Mouse (Mus musculus) hindbrain, postnatal 0 days (tissue): Measurements from ENCODE around the gene Krtap31-1. TPM values are rescaled to one million over a fixed set of nuclear protein-coding genes. Genes with fewer than 3 reads are reported as not detected.

Experiments
- ATAC-seq: fragments of 200-750 bp; cut with Nextera tagmentation; 2 replicates; pipeline ENCODE4 v1.8.0; 2017; ENCODE audit warnings: mild to moderate bottlenecking, moderate TSS enrichment, moderate library complexity
- DNase-seq: peaks from one replicate; pipeline ENCODE4 v3.0.0-alpha.2; 2015; ENCODE audit warnings: low spot score
- H3K27ac ChIP-seq: fragments of 300-500 bp; sonication (generic); 2 replicates; pipeline ENCODE4 v1.5.1; 2014; ENCODE audit warnings: mild to moderate bottlenecking
- H3K27me3 ChIP-seq: fragments of 300-500 bp; sonication (generic); 2 replicates; pipeline ENCODE4 v1.6.1; 2014; ENCODE audit warnings: low read length, mixed read lengths; ENCODE audit not compliant: insufficient read depth
- H3K36me3 ChIP-seq: fragments of 300-500 bp; sonication (generic); 2 replicates; pipeline ENCODE4 v1.6.1; 2014; ENCODE audit warnings: low read length, mixed read lengths; ENCODE audit not compliant: insufficient read depth
- H3K4me1 ChIP-seq: fragments of 300-500 bp; sonication (generic); 2 replicates; pipeline ENCODE4 v1.6.1; 2014; ENCODE audit warnings: antibody characterized with exemption, low read length, mixed read lengths; ENCODE audit not compliant: insufficient read depth
- H3K4me2 ChIP-seq: fragments of 300-500 bp; sonication (generic); 2 replicates; pipeline ENCODE4 v1.6.1; 2014; ENCODE audit warnings: low read depth, mild to moderate bottlenecking, low read length, moderate library complexity, mixed read lengths
- H3K4me3 ChIP-seq: fragments of 300-500 bp; sonication (generic); 2 replicates; pipeline ENCODE4 v1.5.1; 2014; ENCODE audit warnings: low read length
- H3K9ac ChIP-seq: fragments of 300-500 bp; sonication (generic); replicated peaks from 2 replicates; pipeline ENCODE4 v1.6.1; 2014; ENCODE audit warnings: mild to moderate bottlenecking, low read length, moderate library complexity, mixed read lengths
- H3K9me3 ChIP-seq: fragments of 300-500 bp; sonication (generic); 2 replicates; pipeline ENCODE4 v1.6.1; 2016; ENCODE audit warnings: low read length, mixed read lengths
- CTCF ChIP-seq: IDR thresholded peaks from 2 replicates; pipeline ENCODE4 v1.5.1; 2016; ENCODE audit warnings: antibody characterized with exemption, control low read depth, low read depth
- WGBS: fragments of 180-500 bp; shearing (Covaris S2); extraction: QIAGEN DNeasy Blood & Tissue Kit; methylation state at CpG from one replicate; pipeline ENCODE4 v1.1.7; 2014; 5-methylcytosine and 5-hydroxymethylcytosine counted together
- polyA plus RNA-seq: library from polyadenylated mRNA; unstranded; fragments of >200 nt; fragmentation: Nextera tagmentation; extraction: Ambion mirVana; gene quantifications from 2 replicates; pipeline ENCODE4 v1.2.1, GENCODE M21; 2015
- total RNA-seq: library from RNA; depleted of rRNA; stranded (reverse); fragments of >200 nt; gene quantifications from 2 replicates; pipeline ENCODE4 v1.2.3, GENCODE M21; 2014; rRNA removed

Gene Krtap31-1
- total and polyA plus RNA-seq, 2 experiments from 2014 or later, result not detected

DNA sequence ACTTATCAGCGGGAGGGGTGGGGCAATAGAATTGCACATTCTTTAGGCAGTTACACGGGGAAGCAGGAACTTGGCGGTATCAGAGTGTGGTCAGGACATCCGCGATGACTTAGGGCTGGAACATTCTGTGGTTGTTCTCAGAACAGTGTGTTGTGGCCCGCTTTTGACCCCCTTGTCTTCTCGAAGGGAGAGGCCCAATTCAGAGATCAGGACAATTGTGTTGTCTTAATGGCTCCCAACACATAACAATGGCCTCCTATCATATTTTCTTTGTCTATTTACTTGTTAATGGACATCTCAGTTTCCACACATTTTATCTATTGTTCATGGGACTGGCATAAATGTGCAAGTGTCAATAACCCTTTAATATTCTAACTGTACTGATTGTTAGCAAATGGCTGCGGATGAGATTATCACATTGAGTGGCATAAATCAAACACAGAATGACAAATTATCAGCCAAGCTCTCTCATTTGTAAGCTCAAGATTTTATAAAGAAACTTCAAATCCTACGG lies 30.1 kb downstream of the Krtap31-1 start:
- no peak overlapping the region for H3K4me2 ChIP-seq
- 83% methylated on average over 9 of the region's 9 CpGs for WGBS
- TF ChIP-seq CTCF, result no peak
- H3K36me3 ChIP-seq, result no peaks in the 10 kb centered on the region
- H3K27ac ChIP-seq, result no peak overlapping the region
- H3K4me1 ChIP-seq, result no peaks in the 10 kb centered on the region
- DNase-seq (no peak), ATAC-seq (no peak)
- H3K9ac ChIP-seq, result no peak overlapping the region
- no peaks in the 10 kb centered on the region for H3K27me3 ChIP-seq
- H3K9me3 ChIP-seq, result no peaks in the 10 kb centered on the region
- H3K4me3 ChIP-seq, result no peak overlapping the region

DNA sequence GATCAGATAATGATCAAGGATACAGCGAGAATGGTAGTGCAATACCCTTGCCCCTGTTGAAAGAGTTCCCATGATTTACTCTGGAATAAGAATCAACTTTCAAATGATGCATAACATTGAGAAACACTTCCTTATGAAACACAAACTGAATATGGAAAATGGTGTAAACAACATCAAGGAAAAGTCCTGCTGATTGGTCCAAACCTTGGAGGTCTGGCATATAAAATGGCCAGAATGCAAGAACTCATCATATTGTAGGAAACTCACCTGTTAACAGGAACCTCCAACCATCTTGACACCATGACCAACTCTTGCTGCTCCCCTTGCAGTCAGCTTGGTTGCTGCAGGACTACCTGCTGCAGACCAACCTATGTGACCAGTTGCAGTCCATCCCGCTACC lies 40.5 kb downstream of the Krtap31-1 start, which contains the start of gene Krtap9-5:
TSS of gene Krtap9-5 (plus strand) at position 301 of the 400 bp plus-strand sequence.
- no peak for TF ChIP-seq CTCF
- H3K4me3 ChIP-seq, result no peak within 1 kb of the TSS
- DNase-seq (no peak), ATAC-seq (no peak)
- WGBS, result 86% methylated on average over 2 of the region's 2 CpGs
- H3K27me3 ChIP-seq, result no peaks in the 10 kb centered on the region
- no peak within 1 kb of the TSS for H3K9ac ChIP-seq
- H3K4me2 ChIP-seq, result no peak within 1 kb of the TSS
- H3K4me1 ChIP-seq, result no peaks in the 10 kb centered on the region
- H3K27ac ChIP-seq, result no peak within 1 kb of the TSS
- H3K9me3 ChIP-seq, result 0 out of 2 replicates have a peak, but pooled peaks cover 2% of the 10 kb centered on the region
- H3K36me3 ChIP-seq, result no peaks in the 10 kb centered on the region

Other genes starting within 250 kb of the Krtap31-1 start
Only the 30 nearest of the 34 such genes appear.
- gene Gm14190, start 217.2 kb upstream of the Krtap31-1 start, total RNA-seq, result not detected in 2 replicates
- not detected in 2 replicates for gene Gm14190, start 217.2 kb upstream of the Krtap31-1 start, polyA plus RNA-seq
- gene Gm14180, start 173.6 kb upstream of the Krtap31-1 start, total RNA-seq, result not detected in 2 replicates
- gene Gm14180, start 173.6 kb upstream of the Krtap31-1 start, polyA plus RNA-seq, result not detected in 2 replicates
- gene Gm11595, start 135.0 kb upstream of the Krtap31-1 start, total RNA-seq, result not detected in 2 replicates
- gene Gm11595, start 135.0 kb upstream of the Krtap31-1 start, polyA plus RNA-seq, result not detected in 2 replicates
- not detected in 2 replicates for gene Krtap4-8, start 127.2 kb upstream of the Krtap31-1 start, total RNA-seq
- not detected in 2 replicates for gene Krtap4-8, start 127.2 kb upstream of the Krtap31-1 start, polyA plus RNA-seq
- gene Krtap4-9, start 122.7 kb upstream of the Krtap31-1 start, total RNA-seq, result not detected in 2 replicates
- not detected in 2 replicates for gene Krtap4-9, start 122.7 kb upstream of the Krtap31-1 start, polyA plus RNA-seq
- not detected in 2 replicates for gene Gm11596, start 114.5 kb upstream of the Krtap31-1 start, total RNA-seq
- not detected in 2 replicates for gene Gm11596, start 114.5 kb upstream of the Krtap31-1 start, polyA plus RNA-seq
- not detected in 2 replicates for gene Gm11569, start 109.0 kb upstream of the Krtap31-1 start, total RNA-seq
- not detected in 2 replicates for gene Gm11569, start 109.0 kb upstream of the Krtap31-1 start, polyA plus RNA-seq
- gene Gm11554, start 103.5 kb upstream of the Krtap31-1 start, total RNA-seq, result not detected in 2 replicates
- not detected in 2 replicates for gene Gm11554, start 103.5 kb upstream of the Krtap31-1 start, polyA plus RNA-seq
- not detected in 2 replicates for gene Krtap4-13, start 98.0 kb upstream of the Krtap31-1 start, total RNA-seq
- not detected in 2 replicates for gene Krtap4-13, start 98.0 kb upstream of the Krtap31-1 start, polyA plus RNA-seq
- gene Gm11564, start 92.3 kb upstream of the Krtap31-1 start, total RNA-seq, result not detected in 2 replicates
- gene Gm11564, start 92.3 kb upstream of the Krtap31-1 start, polyA plus RNA-seq, result not detected in 2 replicates
- gene 2300003K06Rik, start 69.9 kb upstream of the Krtap31-1 start, total RNA-seq, result not detected in 2 replicates
- gene 2300003K06Rik, start 69.9 kb upstream of the Krtap31-1 start, polyA plus RNA-seq, result not detected in 2 replicates
- not detected in 2 replicates for gene Krtap4-16, start 56.3 kb upstream of the Krtap31-1 start, total RNA-seq
- not detected in 2 replicates for gene Krtap4-16, start 56.3 kb upstream of the Krtap31-1 start, polyA plus RNA-seq
- not detected in 2 replicates for gene Gm11568, start 50.0 kb upstream of the Krtap31-1 start, total RNA-seq
- gene Gm11568, start 50.0 kb upstream of the Krtap31-1 start, polyA plus RNA-seq, result not detected in 2 replicates
- gene Gm11559, start 43.4 kb upstream of the Krtap31-1 start, total RNA-seq, result not detected in 2 replicates
- gene Gm11559, start 43.4 kb upstream of the Krtap31-1 start, polyA plus RNA-seq, result not detected in 2 replicates
- gene Krtap9-1, start 34.5 kb upstream of the Krtap31-1 start, total RNA-seq, result not detected in 2 replicates
- gene Krtap9-1, start 34.5 kb upstream of the Krtap31-1 start, polyA plus RNA-seq, result not detected in 2 replicates
- gene Gm11567, start 28.7 kb upstream of the Krtap31-1 start, total RNA-seq, result not detected in 2 replicates
- not detected in 2 replicates for gene Gm11567, start 28.7 kb upstream of the Krtap31-1 start, polyA plus RNA-seq
- gene Gm11565, start 6.8 kb downstream of the Krtap31-1 start, total RNA-seq, result not detected in 2 replicates
- not detected in 2 replicates for gene Gm11565, start 6.8 kb downstream of the Krtap31-1 start, polyA plus RNA-seq
- gene Krtap31-2, start 28.4 kb downstream of the Krtap31-1 start, total RNA-seq, result not detected in 2 replicates
- gene Krtap31-2, start 28.4 kb downstream of the Krtap31-1 start, polyA plus RNA-seq, result not detected in 2 replicates
- not detected in 2 replicates for gene Krtap9-5, start 40.6 kb downstream of the Krtap31-1 start, total RNA-seq
- gene Krtap9-5, start 40.6 kb downstream of the Krtap31-1 start, polyA plus RNA-seq, result not detected in 2 replicates
- not detected in 2 replicates for gene Krtap29-1, start 71.1 kb downstream of the Krtap31-1 start, total RNA-seq
- gene Krtap29-1, start 71.1 kb downstream of the Krtap31-1 start, polyA plus RNA-seq, result not detected in 2 replicates
- not detected in 2 replicates for gene Krtap16-1, start 78.7 kb downstream of the Krtap31-1 start, total RNA-seq
- gene Krtap16-1, start 78.7 kb downstream of the Krtap31-1 start, polyA plus RNA-seq, result 0.09 TPM in 1 of 2 replicates, not detected in the other
- gene Krtap17-1, start 86.1 kb downstream of the Krtap31-1 start, total RNA-seq, result 2.6 and 3.0 TPM in 2 replicates
- gene Krtap17-1, start 86.1 kb downstream of the Krtap31-1 start, polyA plus RNA-seq, result 1.6 and 1.8 TPM in 2 replicates
- gene Krt33a, start 108.3 kb downstream of the Krtap31-1 start, total RNA-seq, result not detected in 2 replicates
- gene Krt33a, start 108.3 kb downstream of the Krtap31-1 start, polyA plus RNA-seq, result not detected in 2 replicates
- gene Krt33b, start 121.9 kb downstream of the Krtap31-1 start, total RNA-seq, result not detected in 2 replicates
- gene Krt33b, start 121.9 kb downstream of the Krtap31-1 start, polyA plus RNA-seq, result 0.11 and 0.29 TPM in 2 replicates
- gene Krt34, start 133.6 kb downstream of the Krtap31-1 start, total RNA-seq, result not detected in 2 replicates
- gene Krt34, start 133.6 kb downstream of the Krtap31-1 start, polyA plus RNA-seq, result 0.11 TPM in 1 of 2 replicates, not detected in the other
- not detected in 2 replicates for gene Krt31, start 142.6 kb downstream of the Krtap31-1 start, total RNA-seq
- not detected in 2 replicates for gene Krt31, start 142.6 kb downstream of the Krtap31-1 start, polyA plus RNA-seq
- gene Krt32, start 180.3 kb downstream of the Krtap31-1 start, total RNA-seq, result not detected in 2 replicates
- not detected in 2 replicates for gene Krt32, start 180.3 kb downstream of the Krtap31-1 start, polyA plus RNA-seq
- gene Krt35, start 188.3 kb downstream of the Krtap31-1 start, total RNA-seq, result 0.78 TPM in 1 of 2 replicates, not detected in the other
- 0.16 TPM in 2 replicates for gene Krt35, start 188.3 kb downstream of the Krtap31-1 start, polyA plus RNA-seq
- gene Krt36, start 197.7 kb downstream of the Krtap31-1 start, total RNA-seq, result not detected in 2 replicates
- gene Krt36, start 197.7 kb downstream of the Krtap31-1 start, polyA plus RNA-seq, result 0.14 TPM in 1 of 2 replicates, not detected in the other
- not detected in 2 replicates for gene Krt13, start 213.6 kb downstream of the Krtap31-1 start, total RNA-seq
- gene Krt13, start 213.6 kb downstream of the Krtap31-1 start, polyA plus RNA-seq, result 0.13 TPM in 1 of 2 replicates, not detected in the other